Mouse (Mus musculus) embryonic fibroblast, embryonic 13.5 days (primary cell): ENCODE data around the gene Smok3b.

Experiments
- CTCF ChIP-seq: IDR thresholded peaks from 2 replicates; pipeline ENCODE4 v1.5.1; 2011; ENCODE audit warnings: mild to moderate bottlenecking, control low read depth, low read length, moderate library complexity, borderline replicate concordance; ENCODE audit not compliant: insufficient read depth
- POLR2A ChIP-seq: IDR thresholded peaks from 2 replicates; pipeline ENCODE4 v1.6.1; 2011; ENCODE audit warnings: low read depth, mild to moderate bottlenecking, control low read depth, low read length, moderate library complexity

- TF ChIP-seq CTCF (no peak), POLR2A (no peak)
These were observed 42.1 kb upstream of the Smok3b start for GRCm38 (mm10) chr5:137979081-137979480.
